Mouse (Mus musculus): Measurements from ENCODE around the gene Nceh1. TPM values are rescaled to one million over a fixed set of nuclear protein-coding genes. Genes with fewer than 3 reads are reported as not detected.

The Nceh1 gene
- polyA plus RNA-seq, 1 experiment from 2014 or later: 55.6 TPM

GRCm38 (mm10) chr3:27162410-27162804 is 20.4 kb upstream of the Nceh1 start:
- no peaks in the 10 kb centered on the region for H3K4me1 ChIP-seq (ENCODE audit: insufficient read depth, low read depth, low read length)
- H3K4me3 ChIP-seq (ENCODE audit: low read depth, low read length): no peak overlapping the region
- no peaks in the 10 kb centered on the region for H3K36me3 ChIP-seq (ENCODE audit: insufficient read depth, low read length)
- no peak overlapping the region for H3K4me2 ChIP-seq (replicated peaks; ENCODE audit: low read depth, low read length)
- no peak for DNase-seq (ENCODE audit: low spot score)
- no peak for TF ChIP-seq CTCF (IDR thresholded peaks at IDR 0.05)
- no peak for TF ChIP-seq EP300 (IDR thresholded peaks at IDR 0.05)
- ATAC-seq: no peak
- no peak overlapping the region for H3K27ac ChIP-seq (ENCODE audit: low read length)
- 53% methylated on average over 2 of the region's 2 CpGs for WGBS
- no peaks in the 10 kb centered on the region for H3K27me3 ChIP-seq (replicated peaks; ENCODE audit: insufficient read depth, low read length)
- no peaks in the 10 kb centered on the region for H3K9me3 ChIP-seq (ENCODE audit: low read length)
- no peak overlapping the region for H3K9ac ChIP-seq (replicated peaks; ENCODE audit: low read depth)

- H3K27ac ChIP-seq (ENCODE audit: low read length): no peak overlapping the region
- no peak overlapping the region for H3K9ac ChIP-seq (replicated peaks; ENCODE audit: low read depth)
- H3K36me3 ChIP-seq (ENCODE audit: insufficient read depth, low read length): no peaks in the 10 kb centered on the region
- no peaks in the 10 kb centered on the region for H3K9me3 ChIP-seq (ENCODE audit: low read length)
- no peak for ATAC-seq
- H3K4me1 ChIP-seq (ENCODE audit: insufficient read depth, low read depth, low read length): no peaks in the 10 kb centered on the region
- no peak overlapping the region for H3K4me2 ChIP-seq (replicated peaks; ENCODE audit: low read depth, low read length)
- H3K4me3 ChIP-seq (ENCODE audit: low read depth, low read length): no peak overlapping the region
- TF ChIP-seq EP300 (IDR thresholded peaks at IDR 0.05) (no peak), CTCF (IDR thresholded peaks at IDR 0.05) (no peak)
- no peak for DNase-seq (ENCODE audit: low spot score)
- no peaks in the 10 kb centered on the region for H3K27me3 ChIP-seq (replicated peaks; ENCODE audit: insufficient read depth, low read length)
- WGBS: 60% methylated on average over 3 of the region's 3 CpGs
Measured at GRCm38 (mm10) chr3:27165481-27166065, 17.2 kb upstream of the Nceh1 start.

- H3K9me3 ChIP-seq (ENCODE audit: low read length): no peaks in the 10 kb centered on the region
- WGBS: 74% methylated on average over 1 of the region's 1 CpGs
- H3K27ac ChIP-seq (ENCODE audit: low read length): no peak overlapping the region
- DNase-seq (ENCODE audit: low spot score) (no peak), ATAC-seq (no peak)
- TF ChIP-seq EP300 (IDR thresholded peaks at IDR 0.05): no peak
- no peak overlapping the region for H3K9ac ChIP-seq (replicated peaks; ENCODE audit: low read depth)
- no peak overlapping the region for H3K4me3 ChIP-seq (ENCODE audit: low read depth, low read length)
- no peak overlapping the region for H3K4me2 ChIP-seq (replicated peaks; ENCODE audit: low read depth, low read length)
- no peaks in the 10 kb centered on the region for H3K36me3 ChIP-seq (ENCODE audit: insufficient read depth, low read length)
- H3K4me1 ChIP-seq (ENCODE audit: insufficient read depth, low read depth, low read length): no peaks in the 10 kb centered on the region
- H3K27me3 ChIP-seq (replicated peaks; ENCODE audit: insufficient read depth, low read length): no peaks in the 10 kb centered on the region
Measured at GRCm38 (mm10) chr3:27170257-27170656, 12.5 kb upstream of the Nceh1 start.

- H3K27ac ChIP-seq (ENCODE audit: low read length): no peak overlapping the region
- H3K4me3 ChIP-seq (ENCODE audit: low read depth, low read length): no peak overlapping the region
- ATAC-seq (no peak), DNase-seq (ENCODE audit: low spot score) (no peak)
- no peak overlapping the region for H3K9ac ChIP-seq (replicated peaks; ENCODE audit: low read depth)
- H3K36me3 ChIP-seq (ENCODE audit: insufficient read depth, low read length): no peaks in the 10 kb centered on the region
- 87% methylated on average over 8 of the region's 8 CpGs for WGBS
- H3K4me2 ChIP-seq (replicated peaks; ENCODE audit: low read depth, low read length): no peak overlapping the region
- H3K27me3 ChIP-seq (replicated peaks; ENCODE audit: insufficient read depth, low read length): no peaks in the 10 kb centered on the region
- no peak for TF ChIP-seq CTCF (IDR thresholded peaks at IDR 0.05)
- TF ChIP-seq EP300 (IDR thresholded peaks at IDR 0.05): no peak
- no peaks in the 10 kb centered on the region for H3K4me1 ChIP-seq (ENCODE audit: insufficient read depth, low read depth, low read length)
- no peaks in the 10 kb centered on the region for H3K9me3 ChIP-seq (ENCODE audit: low read length)
Measured at GRCm38 (mm10) chr3:27179711-27180110, 3.1 kb upstream of the Nceh1 start.

- Histone ChIP-seq H3K4me1 (ENCODE audit: insufficient read depth, low read depth, low read length) (no peaks in the 10 kb centered on the region), H3K27ac (ENCODE audit: low read length) (no peak overlapping the region), H3K9me3 (ENCODE audit: low read length) (no peaks in the 10 kb centered on the region), H3K4me3 (ENCODE audit: low read depth, low read length) (peak overlapping the region; percentile 55), H3K4me2 (replicated peaks; ENCODE audit: low read depth, low read length) (peak overlapping the region; percentile 89), H3K9ac (replicated peaks; ENCODE audit: low read depth) (peak overlapping the region; percentile 35), H3K27me3 (replicated peaks; ENCODE audit: insufficient read depth, low read length) (no peaks in the 10 kb centered on the region), H3K36me3 (ENCODE audit: insufficient read depth, low read length) (no peaks in the 10 kb centered on the region)
- TF ChIP-seq CTCF (IDR thresholded peaks at IDR 0.05): no peak; the same call in 1 of the 2 replicates
- no peak for TF ChIP-seq EP300 (IDR thresholded peaks at IDR 0.05)
- ATAC-seq (no peak), DNase-seq (ENCODE audit: low spot score) (no peak)
- WGBS: 12% methylated on average over 19 of the region's 19 CpGs
Measured at GRCm38 (mm10) chr3:27183601-27184175, 923 bp downstream of the Nceh1 start.

GRCm38 (mm10) chr3:27188386-27188785 is 5.6 kb downstream of the Nceh1 start:
- WGBS: 66% methylated on average over 1 of the region's 1 CpGs
- H3K9ac ChIP-seq (replicated peaks; ENCODE audit: low read depth): no peak overlapping the region
- no peaks in the 10 kb centered on the region for H3K36me3 ChIP-seq (ENCODE audit: insufficient read depth, low read length)
- no peak overlapping the region for H3K4me3 ChIP-seq (ENCODE audit: low read depth, low read length)
- no peak overlapping the region for H3K4me2 ChIP-seq (replicated peaks; ENCODE audit: low read depth, low read length)
- ATAC-seq (no peak), DNase-seq (ENCODE audit: low spot score) (no peak)
- H3K4me1 ChIP-seq (ENCODE audit: insufficient read depth, low read depth, low read length): no peaks in the 10 kb centered on the region; the same call in 1 of the 2 replicates
- H3K27ac ChIP-seq (ENCODE audit: low read length): no peak overlapping the region
- no peak for TF ChIP-seq CTCF (IDR thresholded peaks at IDR 0.05)
- TF ChIP-seq EP300 (IDR thresholded peaks at IDR 0.05): no peak
- H3K9me3 ChIP-seq (ENCODE audit: low read length): no peaks in the 10 kb centered on the region
- no peaks in the 10 kb centered on the region for H3K27me3 ChIP-seq (replicated peaks; ENCODE audit: insufficient read depth, low read length)
